Mouse (Mus musculus) liver, embryonic 11.5 days (tissue): ENCODE results near the gene Mgmt. TPM values are rescaled to one million over a fixed set of nuclear protein-coding genes. Genes with fewer than 3 reads are reported as not detected.

ENCODE experiments used
- ATAC-seq: fragments of 200-750 bp; cut with Nextera tagmentation; replicated peaks from 2 replicates; pipeline ENCODE4 v1.8.0; 2017; ENCODE audit warnings: moderate number of reproducible peaks, mild to moderate bottlenecking, moderate TSS enrichment, moderate library complexity; ENCODE audit not compliant: low FRiP score
- DNase-seq: peaks from one replicate; pipeline ENCODE4 v3.0.0-alpha.2; 2017; ENCODE audit warnings: low spot score
- H3K27ac ChIP-seq: fragments of 300-500 bp; sonication (generic); 2 replicates; pipeline ENCODE4 v1.5.1; 2014; ENCODE audit warnings: mild to moderate bottlenecking, low read depth, low read length, control low read depth
- H3K27me3 ChIP-seq: fragments of 300-500 bp; sonication (generic); replicated peaks from 2 replicates; pipeline ENCODE4 v1.6.1; 2014; ENCODE audit warnings: low read length, mixed read lengths; ENCODE audit not compliant: control insufficient read depth, insufficient read depth
- H3K36me3 ChIP-seq: fragments of 300-500 bp; sonication (generic); 2 replicates; pipeline ENCODE4 v1.6.1; 2014; ENCODE audit warnings: mild to moderate bottlenecking, low read length, moderate library complexity, mixed read lengths; ENCODE audit not compliant: control insufficient read depth, insufficient read depth
- H3K4me1 ChIP-seq: fragments of 300-500 bp; sonication (generic); replicated peaks from 2 replicates; pipeline ENCODE4 v1.6.1; 2014; ENCODE audit warnings: low read length, mixed read lengths; ENCODE audit not compliant: control insufficient read depth, insufficient read depth
- H3K4me2 ChIP-seq: fragments of 300-500 bp; sonication (generic); 2 replicates; pipeline ENCODE4 v1.6.1; 2014; ENCODE audit warnings: mild to moderate bottlenecking, control low read depth, moderate library complexity
- H3K4me3 ChIP-seq: fragments of 300-500 bp; sonication (generic); 2 replicates; pipeline ENCODE4 v1.5.1; 2014; ENCODE audit warnings: low read depth, low read length, control low read depth
- H3K9ac ChIP-seq: fragments of 300-500 bp; sonication (generic); 2 replicates; pipeline ENCODE4 v1.6.1; 2014; ENCODE audit warnings: low read depth, low read length, control low read depth
- H3K9me3 ChIP-seq: fragments of 300-500 bp; sonication (generic); 2 replicates; pipeline ENCODE4 v1.6.1; 2016; ENCODE audit warnings: low read length, inconsistent platforms, mixed read lengths; ENCODE audit not compliant: control insufficient read depth
- WGBS: fragments of 180-500 bp; shearing (Covaris S2); extraction: QIAGEN DNeasy Blood & Tissue Kit; methylation state at CpG from one replicate; pipeline ENCODE4 v1.1.7; 2014; 5-methylcytosine and 5-hydroxymethylcytosine counted together
- polyA plus RNA-seq: library from polyadenylated mRNA; unstranded; fragments of >200 nt; fragmentation: Nextera tagmentation; extraction: Ambion mirVana; gene quantifications from 2 replicates; pipeline ENCODE4 v1.2.1, GENCODE M21; 2014

The Mgmt gene
- polyA plus RNA-seq, 1 experiment from 2014 or later = 6.5 TPM

GRCm38 (mm10) chr7:136924610-136925260 lies 30.3 kb downstream of the Mgmt start:
- Histone ChIP-seq H3K4me1 (0 out of 2 replicates have a peak, but pooled peaks cover 4% of the 10 kb centered on the region), H3K4me2 (no peak overlapping the region), H3K27me3 (no peaks in the 10 kb centered on the region), H3K27ac (no peak overlapping the region), H3K4me3 (no peak overlapping the region), H3K9me3 (no peaks in the 10 kb centered on the region), H3K36me3 (no peaks in the 10 kb centered on the region), H3K9ac (no peak overlapping the region)
- DNase-seq = no peak
- WGBS = 43% methylated on average over 18 of the region's 18 CpGs
- peak; percentile 42 for ATAC-seq

GRCm38 (mm10) chr7:136926178-136926577 lies 31.8 kb downstream of the Mgmt start:
- Histone ChIP-seq H3K27ac (no peak overlapping the region), H3K9me3 (no peaks in the 10 kb centered on the region), H3K27me3 (no peaks in the 10 kb centered on the region), H3K36me3 (no peaks in the 10 kb centered on the region), H3K9ac (no peak overlapping the region), H3K4me3 (no peak overlapping the region), H3K4me1 (0 out of 2 replicates have a peak, but pooled peaks cover 4% of the 10 kb centered on the region), H3K4me2 (no peak overlapping the region)
- ATAC-seq (no peak), DNase-seq (no peak)
- WGBS = 64% methylated on average over 9 of the region's 9 CpGs

GRCm38 (mm10) chr7:136930451-136930850 lies 36.0 kb downstream of the Mgmt start:
- H3K4me2 ChIP-seq = no peak overlapping the region
- 87% methylated on average over 3 of the region's 3 CpGs for WGBS
- DNase-seq (no peak), ATAC-seq (no peak)
- no peaks in the 10 kb centered on the region for H3K4me1 ChIP-seq
- no peak overlapping the region for H3K4me3 ChIP-seq
- H3K27me3 ChIP-seq = no peaks in the 10 kb centered on the region
- no peak overlapping the region for H3K27ac ChIP-seq
- no peaks in the 10 kb centered on the region for H3K9me3 ChIP-seq
- H3K9ac ChIP-seq = no peak overlapping the region
- no peaks in the 10 kb centered on the region for H3K36me3 ChIP-seq

DNA sequence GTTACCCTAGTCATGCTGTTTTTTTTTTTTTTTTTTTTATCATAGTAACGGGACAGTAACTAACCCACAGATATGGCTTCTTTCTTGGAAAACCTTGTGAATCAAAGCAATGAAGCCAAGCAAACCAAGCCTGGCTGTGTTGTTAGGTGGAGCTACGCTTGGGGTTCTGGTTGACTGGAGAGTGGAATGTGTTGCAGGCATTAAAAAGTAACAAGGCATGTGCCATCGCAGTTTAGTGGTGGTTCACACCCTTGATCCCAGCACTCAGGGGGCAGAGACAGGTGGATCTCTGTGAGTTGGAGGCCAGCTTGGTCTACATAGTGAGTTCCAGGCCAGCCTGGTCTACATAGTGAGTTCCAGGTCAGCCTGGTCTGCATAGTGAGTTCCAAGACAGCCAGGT lies 39.0 kb downstream of the Mgmt start:
- ATAC-seq (no peak), DNase-seq (no peak)
- Histone ChIP-seq H3K9me3 (no peaks in the 10 kb centered on the region), H3K36me3 (no peaks in the 10 kb centered on the region), H3K4me2 (no peak overlapping the region), H3K27me3 (no peaks in the 10 kb centered on the region), H3K27ac (no peak overlapping the region), H3K4me3 (no peak overlapping the region), H3K9ac (no peak overlapping the region), H3K4me1 (no peaks in the 10 kb centered on the region)
- 81% methylated on average over 3 of the region's 3 CpGs for WGBS

GRCm38 (mm10) chr7:136934336-136934735 lies 39.9 kb downstream of the Mgmt start:
- Histone ChIP-seq H3K4me1 (no peaks in the 10 kb centered on the region), H3K9ac (no peak overlapping the region), H3K4me3 (no peak overlapping the region), H3K27me3 (no peaks in the 10 kb centered on the region), H3K4me2 (no peak overlapping the region), H3K27ac (no peak overlapping the region), H3K9me3 (no peaks in the 10 kb centered on the region), H3K36me3 (no peaks in the 10 kb centered on the region)
- WGBS = 86% methylated on average over 5 of the region's 5 CpGs
- ATAC-seq = no peak
- no peak for DNase-seq

DNA sequence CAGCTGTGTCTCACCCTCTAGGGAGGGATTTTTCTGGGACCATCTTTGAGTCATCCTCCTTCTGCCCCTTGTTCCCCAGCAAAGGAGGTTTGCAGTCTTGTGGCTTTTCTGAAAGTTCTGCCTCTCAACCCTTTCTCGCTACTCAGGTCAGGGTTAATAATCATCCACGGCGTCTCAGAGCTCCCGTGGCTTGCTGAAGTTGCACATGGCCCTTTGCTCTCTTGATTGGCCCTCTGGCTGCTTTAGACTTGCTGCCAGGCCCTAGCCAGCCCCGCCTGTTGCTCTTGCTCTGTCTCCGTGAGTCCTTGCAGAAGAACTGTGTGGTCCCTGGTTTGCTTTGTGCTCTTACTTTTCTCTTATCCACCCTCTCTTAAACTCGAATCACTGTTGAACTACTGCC lies 40.4 kb downstream of the Mgmt start:
- no peak overlapping the region for H3K4me3 ChIP-seq
- ATAC-seq = no peak
- DNase-seq = no peak
- no peak overlapping the region for H3K9ac ChIP-seq
- no peaks in the 10 kb centered on the region for H3K9me3 ChIP-seq
- 77% methylated on average over 7 of the region's 7 CpGs for WGBS
- no peaks in the 10 kb centered on the region for H3K27me3 ChIP-seq
- no peak overlapping the region for H3K4me2 ChIP-seq
- no peak overlapping the region for H3K27ac ChIP-seq
- H3K36me3 ChIP-seq = no peaks in the 10 kb centered on the region
- no peaks in the 10 kb centered on the region for H3K4me1 ChIP-seq

- H3K27me3 ChIP-seq = no peaks in the 10 kb centered on the region
- DNase-seq = no peak
- H3K4me2 ChIP-seq = no peak overlapping the region
- H3K4me1 ChIP-seq = no peaks in the 10 kb centered on the region
- WGBS = 89% methylated on average over 4 of the region's 4 CpGs
- H3K4me3 ChIP-seq = no peak overlapping the region
- no peak for ATAC-seq
- no peaks in the 10 kb centered on the region for H3K36me3 ChIP-seq
- no peak overlapping the region for H3K9ac ChIP-seq
- no peak overlapping the region for H3K27ac ChIP-seq
- H3K9me3 ChIP-seq = no peaks in the 10 kb centered on the region
Measured at GRCm38 (mm10) chr7:136938371-136938770, 44.0 kb downstream of the Mgmt start.

DNA sequence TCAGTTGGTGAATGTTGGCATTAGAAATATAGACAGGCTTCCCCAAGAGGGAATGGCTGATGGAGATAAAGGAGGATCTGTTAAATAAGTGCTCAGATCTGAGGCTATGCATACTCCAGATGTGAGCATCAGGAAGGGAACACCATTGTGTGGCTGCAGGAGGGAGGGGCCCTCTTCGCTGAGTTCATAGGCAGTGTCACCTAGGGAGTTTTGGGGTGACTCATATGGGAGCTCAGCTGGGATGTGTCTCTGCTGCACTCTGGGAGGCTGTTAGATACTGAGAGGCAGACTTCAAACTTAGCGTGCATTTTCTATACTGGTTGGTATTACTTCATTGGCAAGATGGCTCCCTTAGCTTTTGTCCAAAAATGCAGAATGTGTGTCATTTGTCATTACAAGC lies 48.0 kb downstream of the Mgmt start:
- 93% methylated on average over 2 of the region's 2 CpGs for WGBS
- DNase-seq (no peak), ATAC-seq (no peak)
- no peaks in the 10 kb centered on the region for H3K27me3 ChIP-seq
- H3K27ac ChIP-seq = no peak overlapping the region
- H3K4me3 ChIP-seq = no peak overlapping the region
- no peaks in the 10 kb centered on the region for H3K4me1 ChIP-seq
- no peak overlapping the region for H3K4me2 ChIP-seq
- H3K36me3 ChIP-seq = no peaks in the 10 kb centered on the region
- H3K9me3 ChIP-seq = no peaks in the 10 kb centered on the region
- H3K9ac ChIP-seq = no peak overlapping the region

GRCm38 (mm10) chr7:136943886-136944285 lies 49.5 kb downstream of the Mgmt start:
- Histone ChIP-seq H3K36me3 (no peaks in the 10 kb centered on the region), H3K4me1 (no peaks in the 10 kb centered on the region), H3K4me2 (no peak overlapping the region), H3K4me3 (no peak overlapping the region), H3K27me3 (no peaks in the 10 kb centered on the region), H3K9ac (no peak overlapping the region), H3K27ac (no peak overlapping the region), H3K9me3 (no peaks in the 10 kb centered on the region)
- 78% methylated on average over 5 of the region's 5 CpGs for WGBS
- no peak for DNase-seq
- ATAC-seq = no peak
